Mouse (Mus musculus) limb, embryonic 12.5 days (tissue): Measurements from ENCODE around the gene Adamtsl2. TPM values are rescaled to one million over a fixed set of nuclear protein-coding genes. Genes with fewer than 3 reads are reported as not detected.

Experiments
- ATAC-seq: fragments of 200-750 bp; cut with Nextera tagmentation; 2 replicates; pipeline ENCODE4 v1.8.0; 2017; ENCODE audit warnings: low read depth, moderate TSS enrichment; ENCODE audit not compliant: insufficient number of reproducible peaks, insufficient read depth, low FRiP score, low TSS enrichment
- H3K27ac ChIP-seq: fragments of 300-500 bp; sonication (generic); 2 replicates; pipeline ENCODE4 v1.5.1; 2016; ENCODE audit warnings: mild to moderate bottlenecking, moderate library complexity
- H3K27me3 ChIP-seq: fragments of 300-500 bp; sonication (generic); 2 replicates; pipeline ENCODE4 v1.6.1; 2016; ENCODE audit warnings: mild to moderate bottlenecking, moderate library complexity
- H3K36me3 ChIP-seq: fragments of 300-500 bp; sonication (generic); 2 replicates; pipeline ENCODE4 v1.6.1; 2016; ENCODE audit warnings: mild to moderate bottlenecking, moderate library complexity
- H3K4me1 ChIP-seq: fragments of 300-500 bp; sonication (generic); replicated peaks from 2 replicates; pipeline ENCODE4 v1.6.1; 2016
- H3K4me2 ChIP-seq: fragments of 300-500 bp; sonication (generic); 2 replicates; pipeline ENCODE4 v1.6.1; 2016; ENCODE audit warnings: mild to moderate bottlenecking, moderate library complexity
- H3K4me3 ChIP-seq: fragments of 300-500 bp; sonication (generic); replicated peaks from 2 replicates; pipeline ENCODE4 v1.5.1; 2016; ENCODE audit warnings: mild to moderate bottlenecking
- H3K9ac ChIP-seq: fragments of 300-500 bp; sonication (generic); replicated peaks from 2 replicates; pipeline ENCODE4 v1.6.1; 2016; ENCODE audit warnings: mild to moderate bottlenecking, moderate library complexity
- H3K9me3 ChIP-seq: fragments of 300-500 bp; sonication (generic); 2 replicates; pipeline ENCODE4 v1.6.1; 2016; ENCODE audit warnings: mild to moderate bottlenecking, moderate library complexity
- WGBS: fragments of 180-500 bp; shearing (Covaris S2); methylation state at CpG from one replicate; pipeline ENCODE4 v1.1.7; 2016; 5-methylcytosine and 5-hydroxymethylcytosine counted together
- polyA plus RNA-seq: library from polyadenylated mRNA; unstranded; fragments of >200 nt; fragmentation: Nextera tagmentation; extraction: Ambion mirVana; gene quantifications from 2 replicates; pipeline ENCODE4 v1.2.1, GENCODE M21; 2016

Gene Adamtsl2
- polyA plus RNA-seq, result 11.8 and 12.3 TPM in 2 replicates

GRCm38 (mm10) chr2:27079152-27079584 lies at the start of gene Adamtsl2:
Adamtsl2 (plus strand) TSS chr2:27079379.
- Histone ChIP-seq H3K4me2 (peak within 1 kb of the TSS; percentile 61), H3K9me3 (no peaks in the 10 kb centered on the region), H3K4me1 (peaks cover 83% of the 10 kb centered on the region), H3K27ac (peak within 1 kb of the TSS; percentile 92), H3K4me3 (peak within 1 kb of the TSS; percentile 31), H3K36me3 (no peaks in the 10 kb centered on the region), H3K9ac (0 out of 2 replicates have a peak within 1 kb of the TSS, but pooled peaks have one; percentile 4), H3K27me3 (no peaks in the 10 kb centered on the region)
- WGBS, result 2% methylated on average over 10 of the region's 10 CpGs
- ATAC-seq, result peak; percentile 79

- Histone ChIP-seq H3K4me1 (0 out of 2 replicates have a peak, but pooled peaks cover 4% of the 10 kb centered on the region), H3K27me3 (peaks cover 17% of the 10 kb centered on the region; the same call in 1 of the 2 replicates), H3K9ac (no peak overlapping the region), H3K4me2 (no peak overlapping the region), H3K4me3 (no peak overlapping the region), H3K27ac (no peak overlapping the region), H3K36me3 (no peaks in the 10 kb centered on the region), H3K9me3 (no peaks in the 10 kb centered on the region)
- ATAC-seq, result no peak
- WGBS, result 81% methylated on average over 2 of the region's 2 CpGs
These were observed 46.8 kb upstream of the Adamtsl2 start for GRCm38 (mm10) chr2:27032361-27032760.

- no peaks in the 10 kb centered on the region for H3K9me3 ChIP-seq
- no peak overlapping the region for H3K27ac ChIP-seq
- no peaks in the 10 kb centered on the region for H3K27me3 ChIP-seq
- no peak overlapping the region for H3K9ac ChIP-seq
- H3K4me2 ChIP-seq, result no peak overlapping the region
- no peaks in the 10 kb centered on the region for H3K36me3 ChIP-seq
- peaks cover 5% of the 10 kb centered on the region; the same call in 1 of the 2 replicates for H3K4me1 ChIP-seq
- ATAC-seq, result no peak
- 64% methylated on average over 3 of the region's 3 CpGs for WGBS
- no peak overlapping the region for H3K4me3 ChIP-seq
These were observed 43.2 kb upstream of the Adamtsl2 start for GRCm38 (mm10) chr2:27036003-27036402.

- H3K9ac ChIP-seq, result no peak overlapping the region
- no peaks in the 10 kb centered on the region for H3K27me3 ChIP-seq
- no peak overlapping the region for H3K4me3 ChIP-seq
- peak; percentile 50; the same call in 1 of the 2 replicates for ATAC-seq
- H3K36me3 ChIP-seq, result no peaks in the 10 kb centered on the region
- no peaks in the 10 kb centered on the region for H3K9me3 ChIP-seq
- H3K27ac ChIP-seq, result no peak overlapping the region
- 65% methylated on average over 4 of the region's 4 CpGs for WGBS
- no peak overlapping the region for H3K4me2 ChIP-seq
- H3K4me1 ChIP-seq, result peaks cover 5% of the 10 kb centered on the region; the same call in 1 of the 2 replicates
These were observed 42.2 kb upstream of the Adamtsl2 start for GRCm38 (mm10) chr2:27037008-27037407.

- no peaks in the 10 kb centered on the region for H3K36me3 ChIP-seq
- no peak overlapping the region for H3K4me2 ChIP-seq
- no peaks in the 10 kb centered on the region for H3K27me3 ChIP-seq
- no peak overlapping the region for H3K9ac ChIP-seq
- no peak overlapping the region for H3K27ac ChIP-seq
- peaks cover 5% of the 10 kb centered on the region; the same call in 1 of the 2 replicates for H3K4me1 ChIP-seq
- H3K4me3 ChIP-seq, result no peak overlapping the region
- no peak for ATAC-seq
- H3K9me3 ChIP-seq, result no peaks in the 10 kb centered on the region
- WGBS, result 2% methylated on average over 3 of the region's 3 CpGs
These were observed 40.6 kb upstream of the Adamtsl2 start for GRCm38 (mm10) chr2:27038596-27038995.

DNA sequence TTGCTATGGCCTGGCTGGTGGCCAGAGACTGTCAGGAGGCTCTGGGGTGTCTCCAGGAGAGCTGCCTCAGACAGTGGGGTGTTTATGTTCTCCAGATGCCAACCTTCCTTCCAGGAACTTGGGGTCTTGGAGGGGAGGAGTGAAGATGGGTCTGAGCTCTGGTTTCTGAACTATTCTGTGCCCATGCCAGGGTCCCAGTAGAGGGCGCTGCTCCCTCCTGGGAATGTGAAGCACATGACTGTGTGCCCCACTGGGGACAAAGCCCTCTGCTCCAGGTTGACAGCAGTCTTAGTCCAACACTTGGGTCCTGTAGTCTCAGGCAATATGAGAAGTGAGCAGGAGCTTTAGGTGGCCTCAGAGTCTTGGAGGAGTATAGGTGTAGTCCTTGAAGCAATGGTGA lies 39.9 kb upstream of the Adamtsl2 start:
- Histone ChIP-seq H3K4me1 (peaks cover 8% of the 10 kb centered on the region), H3K9ac (no peak overlapping the region)
- 6% methylated on average over 1 of the region's 1 CpGs for WGBS

DNA sequence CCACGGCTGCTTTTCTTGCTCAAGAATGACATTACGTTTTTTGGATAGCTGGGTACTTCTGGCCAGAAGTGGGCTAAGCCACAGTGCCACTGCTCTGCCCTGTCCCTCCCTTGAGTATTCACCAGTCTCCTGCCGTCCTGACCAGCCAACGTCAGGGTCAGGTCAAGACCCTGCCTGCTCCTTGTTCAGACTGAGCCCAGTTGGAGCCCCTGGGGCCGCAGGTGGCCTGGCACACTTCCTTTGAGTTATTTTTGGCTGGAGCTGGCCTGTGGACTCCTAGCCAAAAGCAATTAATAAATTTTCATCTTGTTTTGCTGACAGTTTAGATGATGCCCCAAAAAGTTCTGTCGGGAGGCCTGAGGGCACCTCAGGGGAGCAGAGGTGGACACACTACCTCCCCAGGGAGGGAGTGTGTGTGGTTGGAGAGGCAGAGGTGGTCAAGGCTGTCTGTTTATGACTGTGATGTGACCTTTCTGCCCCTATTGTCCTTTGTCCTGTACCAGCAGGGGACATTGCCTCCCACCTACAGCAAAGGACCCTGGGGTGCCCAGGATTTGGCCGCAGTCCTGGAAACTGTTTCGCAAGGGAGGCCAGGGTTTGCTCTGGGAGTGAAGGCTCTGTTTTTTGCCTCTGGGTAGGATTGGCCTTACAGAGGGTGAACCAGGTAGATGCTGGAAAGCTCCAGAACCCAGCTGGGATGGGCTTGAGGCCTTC lies 36.9 kb upstream of the Adamtsl2 start:
- H3K27me3 ChIP-seq, result no peaks in the 10 kb centered on the region
- whole genome bisulfite sequencing, result 77% methylated on average over 8 of the region's 8 CpGs
- H3K9ac ChIP-seq, result no peak overlapping the region; the same call in 1 of the 2 replicates
- H3K4me1 ChIP-seq, result peaks cover 10% of the 10 kb centered on the region
- ATAC-seq, result no peak
- no peak overlapping the region for H3K27ac ChIP-seq
- H3K9me3 ChIP-seq, result no peaks in the 10 kb centered on the region
- no peaks in the 10 kb centered on the region for H3K36me3 ChIP-seq
- H3K4me2 ChIP-seq, result no peak overlapping the region
- H3K4me3 ChIP-seq, result no peak overlapping the region

More for the DNA sequence above, 39.9 kb upstream of the Adamtsl2 start:
- Histone ChIP-seq H3K9me3 (no peaks in the 10 kb centered on the region), H3K4me3 (no peak overlapping the region), H3K4me2 (no peak overlapping the region), H3K27me3 (no peaks in the 10 kb centered on the region), H3K36me3 (no peaks in the 10 kb centered on the region), H3K27ac (no peak overlapping the region)
- no peak for ATAC-seq

- Histone ChIP-seq H3K9ac (no peak overlapping the region), H3K27ac (no peak overlapping the region), H3K36me3 (no peaks in the 10 kb centered on the region), H3K9me3 (no peaks in the 10 kb centered on the region), H3K4me3 (no peak overlapping the region), H3K27me3 (no peaks in the 10 kb centered on the region), H3K4me1 (peaks cover 10% of the 10 kb centered on the region), H3K4me2 (no peak overlapping the region)
- ATAC-seq, result peak; percentile 80; the same call in 1 of the 2 replicates
- WGBS, result 30% methylated on average over 3 of the region's 3 CpGs
These were observed 35.7 kb upstream of the Adamtsl2 start for GRCm38 (mm10) chr2:27043461-27043860.

GRCm38 (mm10) chr2:27044166-27044565 lies 35.0 kb upstream of the Adamtsl2 start:
- WGBS, result 87% methylated on average over 4 of the region's 4 CpGs
- H3K9me3 ChIP-seq, result no peaks in the 10 kb centered on the region
- H3K4me2 ChIP-seq, result no peak overlapping the region
- H3K4me1 ChIP-seq, result peaks cover 8% of the 10 kb centered on the region
- no peak overlapping the region for H3K27ac ChIP-seq
- no peak overlapping the region for H3K4me3 ChIP-seq
- no peak overlapping the region for H3K9ac ChIP-seq
- no peaks in the 10 kb centered on the region for H3K36me3 ChIP-seq
- H3K27me3 ChIP-seq, result no peaks in the 10 kb centered on the region
- ATAC-seq, result no peak

DNA sequence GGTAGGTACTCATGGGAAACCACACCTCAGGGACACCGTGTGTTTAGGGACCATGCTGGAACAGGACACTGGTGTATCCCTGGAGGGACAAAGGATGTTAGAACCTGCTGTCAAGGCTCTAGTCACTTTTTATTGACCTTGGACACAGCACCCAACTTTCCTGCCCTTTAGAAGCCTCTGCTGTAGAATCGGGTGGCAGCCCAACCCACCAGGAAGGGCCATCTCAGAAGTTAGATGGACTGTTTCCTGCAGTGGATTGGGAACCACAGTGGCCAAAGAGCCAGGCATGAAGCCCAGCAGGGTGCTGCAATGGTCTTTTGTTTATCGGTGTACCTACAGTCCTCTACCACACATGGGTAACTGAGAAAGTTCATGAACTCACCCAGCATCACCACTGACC lies 34.5 kb upstream of the Adamtsl2 start:
- Histone ChIP-seq H3K27ac (no peak overlapping the region), H3K4me2 (no peak overlapping the region), H3K9me3 (no peaks in the 10 kb centered on the region), H3K4me1 (peaks cover 5% of the 10 kb centered on the region), H3K36me3 (no peaks in the 10 kb centered on the region), H3K4me3 (no peak overlapping the region), H3K9ac (no peak overlapping the region), H3K27me3 (no peaks in the 10 kb centered on the region)
- WGBS, result 77% methylated on average over 3 of the region's 3 CpGs
- ATAC-seq, result no peak

DNA sequence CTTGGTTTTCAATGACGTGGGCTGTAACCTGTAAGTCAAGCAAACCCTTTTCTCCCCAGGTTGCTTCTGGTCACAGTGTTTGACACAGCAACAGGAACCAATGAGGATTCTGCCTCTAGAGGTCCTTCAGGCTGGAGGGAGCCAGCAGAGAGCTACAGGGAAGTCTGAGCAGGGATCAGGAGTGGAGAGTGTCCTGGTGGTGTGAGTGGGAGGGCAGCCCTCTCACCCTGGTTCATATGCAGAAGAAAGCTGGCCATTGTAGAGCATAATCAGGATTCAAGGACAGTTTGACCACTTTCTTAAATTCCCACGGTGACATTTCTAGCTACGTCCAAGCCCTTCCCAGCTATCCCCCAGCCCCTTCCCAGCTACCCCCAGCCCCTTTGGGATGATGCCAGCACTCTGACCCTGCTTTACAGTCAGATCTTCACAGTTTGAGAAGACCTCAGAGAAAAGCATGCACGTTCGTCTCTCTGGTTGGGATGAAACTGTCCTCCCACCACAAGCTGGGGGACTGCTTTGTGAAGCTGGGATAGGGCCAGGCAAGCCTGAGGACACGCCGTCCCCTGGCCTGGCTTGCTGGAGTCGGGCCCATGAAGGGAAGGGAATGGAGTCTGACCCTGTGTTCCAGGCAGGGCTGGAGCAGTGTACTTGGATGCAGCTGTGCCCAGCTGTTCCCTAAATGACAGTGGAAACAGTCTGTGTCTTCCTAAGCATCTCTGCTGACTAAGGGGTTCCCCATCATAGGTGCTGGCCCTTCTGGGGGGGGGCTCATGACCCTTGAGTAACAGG lies 33.0 kb upstream of the Adamtsl2 start:
- H3K4me2 ChIP-seq, result no peak overlapping the region
- no peaks in the 10 kb centered on the region for H3K9me3 ChIP-seq
- H3K27ac ChIP-seq, result no peak overlapping the region
- H3K9ac ChIP-seq, result no peak overlapping the region
- 75% methylated on average over 8 of the region's 8 CpGs for WGBS
- ATAC-seq, result no peak
- peaks cover 5% of the 10 kb centered on the region for H3K4me1 ChIP-seq
- H3K36me3 ChIP-seq, result no peaks in the 10 kb centered on the region
- no peaks in the 10 kb centered on the region for H3K27me3 ChIP-seq
- H3K4me3 ChIP-seq, result no peak overlapping the region
